Mouse (Mus musculus) liver, embryonic 12.5 days (tissue): ENCODE data around the gene Cish. TPM values are rescaled to one million over a fixed set of nuclear protein-coding genes. Genes with fewer than 3 reads are reported as not detected.

ENCODE experiments used
- ATAC-seq: fragments of 200-750 bp; cut with Nextera tagmentation; 2 replicates; pipeline ENCODE4 v1.8.0; 2017; ENCODE audit warnings: moderate number of reproducible peaks, mild to moderate bottlenecking, moderate library complexity
- H3K27ac ChIP-seq: fragments of 300-500 bp; sonication (generic); 2 replicates; pipeline ENCODE4 v1.5.1; 2016; ENCODE audit warnings: mild to moderate bottlenecking
- H3K27me3 ChIP-seq: fragments of 300-500 bp; sonication (generic); replicated peaks from 2 replicates; pipeline ENCODE4 v1.6.1; 2016; ENCODE audit warnings: mild to moderate bottlenecking, moderate library complexity
- H3K36me3 ChIP-seq: fragments of 300-500 bp; sonication (generic); 2 replicates; pipeline ENCODE4 v1.6.1; 2016; ENCODE audit warnings: mild to moderate bottlenecking, moderate library complexity
- H3K4me1 ChIP-seq: fragments of 300-500 bp; sonication (generic); 2 replicates; pipeline ENCODE4 v1.6.1; 2016
- H3K4me2 ChIP-seq: fragments of 300-500 bp; sonication (generic); 2 replicates; pipeline ENCODE4 v1.6.1; 2016; ENCODE audit warnings: mild to moderate bottlenecking, moderate library complexity
- H3K4me3 ChIP-seq: fragments of 300-500 bp; sonication (generic); 2 replicates; pipeline ENCODE4 v1.5.1; 2016; ENCODE audit warnings: mild to moderate bottlenecking, moderate library complexity
- H3K9ac ChIP-seq: fragments of 300-500 bp; sonication (generic); 2 replicates; pipeline ENCODE4 v1.6.1; 2016; ENCODE audit warnings: mild to moderate bottlenecking, moderate library complexity
- H3K9me3 ChIP-seq: fragments of 300-500 bp; sonication (generic); replicated peaks from 2 replicates; pipeline ENCODE4 v1.6.1; 2016; ENCODE audit warnings: mild to moderate bottlenecking, moderate library complexity
- WGBS: fragments of 180-500 bp; shearing (Covaris S2); methylation state at CpG from one replicate; pipeline ENCODE4 v1.1.7; 2016; ENCODE audit not compliant: insufficient replicate concordance; 5-methylcytosine and 5-hydroxymethylcytosine counted together
- polyA plus RNA-seq: library from polyadenylated mRNA; unstranded; fragments of >200 nt; fragmentation: Nextera tagmentation; extraction: Ambion mirVana; gene quantifications from 2 replicates; pipeline ENCODE4 v1.2.1, GENCODE M21; 2016

The Cish gene
- polyA plus RNA-seq, 1 experiment from 2014 or later, result 18.1 TPM

GRCm38 (mm10) chr9:107278126-107278525 lies 17.7 kb upstream of the Cish start:
- 56% methylated on average over 4 of the region's 4 CpGs for WGBS
- H3K9me3 ChIP-seq, result no peaks in the 10 kb centered on the region
- ATAC-seq, result no peak

GRCm38 (mm10) chr9:107278527-107279377 lies 17.1 kb upstream of the Cish start:
- 55% methylated on average over 8 of the region's 8 CpGs for WGBS

More at GRCm38 (mm10) chr9:107278126-107278525, 17.7 kb upstream of the Cish start:
- Histone ChIP-seq H3K9ac (no peak overlapping the region), H3K4me3 (no peak overlapping the region), H3K27me3 (no peaks in the 10 kb centered on the region), H3K36me3 (no peaks in the 10 kb centered on the region), H3K27ac (no peak overlapping the region), H3K4me2 (no peak overlapping the region), H3K4me1 (peaks cover 46% of the 10 kb centered on the region)

GRCm38 (mm10) chr9:107279378-107280321 lies 16.2 kb upstream of the Cish start:
- Histone ChIP-seq H3K27me3 (no peaks in the 10 kb centered on the region), H3K4me3 (peak overlapping the region; percentile 16; the same call in 1 of the 2 replicates), H3K27ac (peak overlapping the region; percentile 59), H3K9me3 (no peaks in the 10 kb centered on the region), H3K9ac (0 out of 2 replicates have a peak overlapping the region, but pooled peaks have one; percentile 7), H3K4me1 (peaks cover 42% of the 10 kb centered on the region), H3K36me3 (no peaks in the 10 kb centered on the region), H3K4me2 (peak overlapping the region; percentile 63)
- 25% methylated on average over 16 of the region's 16 CpGs for WGBS
- ATAC-seq, result peak; percentile 41

More at GRCm38 (mm10) chr9:107278527-107279377, 17.1 kb upstream of the Cish start:
- no peaks in the 10 kb centered on the region for H3K36me3 ChIP-seq
- H3K9ac ChIP-seq, result no peak overlapping the region
- no peak overlapping the region for H3K27ac ChIP-seq
- no peaks in the 10 kb centered on the region for H3K9me3 ChIP-seq
- no peak overlapping the region for H3K4me3 ChIP-seq
- H3K4me2 ChIP-seq, result peak overlapping the region; percentile 63
- ATAC-seq, result no peak
- no peaks in the 10 kb centered on the region for H3K27me3 ChIP-seq
- H3K4me1 ChIP-seq, result peaks cover 42% of the 10 kb centered on the region

GRCm38 (mm10) chr9:107280322-107281027 lies 15.4 kb upstream of the Cish start:
- no peaks in the 10 kb centered on the region for H3K27me3 ChIP-seq
- H3K36me3 ChIP-seq, result no peaks in the 10 kb centered on the region
- H3K4me3 ChIP-seq, result peak overlapping the region; percentile 16; the same call in 1 of the 2 replicates
- H3K9ac ChIP-seq, result no peak overlapping the region
- H3K4me2 ChIP-seq, result peak overlapping the region; percentile 63
- 13% methylated on average over 13 of the region's 13 CpGs for WGBS
- no peaks in the 10 kb centered on the region for H3K9me3 ChIP-seq
- peak; percentile 57 for ATAC-seq
- peak overlapping the region; percentile 59 for H3K27ac ChIP-seq
- H3K4me1 ChIP-seq, result peaks cover 50% of the 10 kb centered on the region

GRCm38 (mm10) chr9:107281241-107281987 lies 14.4 kb upstream of the Cish start:
- H3K4me3 ChIP-seq, result no peak overlapping the region
- 67% methylated on average over 5 of the region's 5 CpGs for WGBS
- no peaks in the 10 kb centered on the region for H3K27me3 ChIP-seq
- H3K36me3 ChIP-seq, result no peaks in the 10 kb centered on the region
- H3K9me3 ChIP-seq, result no peaks in the 10 kb centered on the region
- H3K9ac ChIP-seq, result no peak overlapping the region
- H3K27ac ChIP-seq, result peak overlapping the region; percentile 40; the same call in 1 of the 2 replicates
- no peak for ATAC-seq
- H3K4me1 ChIP-seq, result peaks cover 58% of the 10 kb centered on the region
- H3K4me2 ChIP-seq, result peak overlapping the region; percentile 63; the same call in 1 of the 2 replicates

GRCm38 (mm10) chr9:107282951-107283350 lies 12.9 kb upstream of the Cish start:
- Histone ChIP-seq H3K36me3 (no peaks in the 10 kb centered on the region), H3K9me3 (no peaks in the 10 kb centered on the region), H3K9ac (no peak overlapping the region), H3K4me3 (no peak overlapping the region), H3K4me1 (peaks cover 69% of the 10 kb centered on the region), H3K27ac (no peak overlapping the region), H3K27me3 (no peaks in the 10 kb centered on the region), H3K4me2 (no peak overlapping the region)
- WGBS, result 80% methylated on average over 9 of the region's 9 CpGs
- ATAC-seq, result no peak

- no peak for ATAC-seq
- Histone ChIP-seq H3K27ac (0 out of 2 replicates have a peak overlapping the region, but pooled peaks have one; percentile 33), H3K9ac (no peak overlapping the region), H3K4me3 (no peak overlapping the region), H3K27me3 (no peaks in the 10 kb centered on the region), H3K4me2 (no peak overlapping the region), H3K4me1 (peaks cover 69% of the 10 kb centered on the region), H3K9me3 (no peaks in the 10 kb centered on the region), H3K36me3 (no peaks in the 10 kb centered on the region)
- WGBS, result 9% methylated on average over 3 of the region's 3 CpGs
Measured at GRCm38 (mm10) chr9:107285009-107285408, 10.8 kb upstream of the Cish start.

- H3K9me3 ChIP-seq, result no peaks in the 10 kb centered on the region
- no peak overlapping the region for H3K4me3 ChIP-seq
- H3K4me1 ChIP-seq, result peaks cover 62% of the 10 kb centered on the region
- H3K27me3 ChIP-seq, result peaks cover 9% of the 10 kb centered on the region; the same call in 1 of the 2 replicates
- H3K4me2 ChIP-seq, result peak overlapping the region; percentile 89; the same call in 1 of the 2 replicates
- no peaks in the 10 kb centered on the region for H3K36me3 ChIP-seq
- ATAC-seq, result 0 out of 2 replicates have a peak, but pooled peaks have one; percentile 3
- WGBS, result 37% methylated on average over 2 of the region's 2 CpGs
- H3K9ac ChIP-seq, result peak overlapping the region; percentile 6; the same call in 1 of the 2 replicates
- H3K27ac ChIP-seq, result peak overlapping the region; percentile 41; the same call in 1 of the 2 replicates
Measured at GRCm38 (mm10) chr9:107287294-107287693, 8.5 kb upstream of the Cish start.

- Histone ChIP-seq H3K36me3 (no peaks in the 10 kb centered on the region), H3K9ac (no peak overlapping the region), H3K4me3 (peak overlapping the region; percentile 61), H3K4me1 (peaks cover 62% of the 10 kb centered on the region), H3K9me3 (no peaks in the 10 kb centered on the region), H3K27ac (peak overlapping the region; percentile 41; the same call in 1 of the 2 replicates), H3K27me3 (peaks cover 17% of the 10 kb centered on the region; the same call in 1 of the 2 replicates), H3K4me2 (peak overlapping the region; percentile 89)
- ATAC-seq, result no peak
- WGBS, result 69% methylated on average over 14 of the region's 14 CpGs
Measured at GRCm38 (mm10) chr9:107288105-107288650, 7.6 kb upstream of the Cish start.

- Histone ChIP-seq H3K9ac (peak overlapping the region; percentile 65), H3K9me3 (no peaks in the 10 kb centered on the region), H3K4me2 (peak overlapping the region; percentile 89), H3K4me1 (peaks cover 62% of the 10 kb centered on the region), H3K4me3 (peak overlapping the region; percentile 61), H3K27ac (peak overlapping the region; percentile 70), H3K27me3 (peaks cover 21% of the 10 kb centered on the region; the same call in 1 of the 2 replicates), H3K36me3 (no peaks in the 10 kb centered on the region)
- WGBS, result 10% methylated on average over 8 of the region's 8 CpGs
- peak; percentile 74 for ATAC-seq
Measured at GRCm38 (mm10) chr9:107288711-107289110, 7.1 kb upstream of the Cish start.
